Mouse (Mus musculus) kidney, embryonic 14.5 days (tissue): Measurements from ENCODE around the gene Nup205. TPM values are rescaled to one million over a fixed set of nuclear protein-coding genes. Genes with fewer than 3 reads are reported as not detected.

ENCODE experiments used
- ATAC-seq: fragments of 200-750 bp; cut with Nextera tagmentation; 2 replicates; pipeline ENCODE4 v1.8.0; 2017; ENCODE audit warnings: moderate number of reproducible peaks, mild to moderate bottlenecking, moderate TSS enrichment, moderate library complexity; ENCODE audit not compliant: low FRiP score, low TSS enrichment
- H3K27ac ChIP-seq: fragments of 300-500 bp; sonication (generic); 2 replicates; pipeline ENCODE4 v1.5.1; 2014; ENCODE audit warnings: low read depth, mild to moderate bottlenecking, low read length, moderate library complexity, mixed read lengths
- H3K27me3 ChIP-seq: fragments of 300-500 bp; sonication (generic); 2 replicates; pipeline ENCODE4 v1.6.1; 2014; ENCODE audit warnings: mild to moderate bottlenecking, low read length; ENCODE audit not compliant: control insufficient read depth, insufficient read depth
- H3K36me3 ChIP-seq: fragments of 300-500 bp; sonication (generic); 2 replicates; pipeline ENCODE4 v1.6.1; 2014; ENCODE audit warnings: low read length, mixed read lengths; ENCODE audit not compliant: control insufficient read depth, insufficient read depth
- H3K4me1 ChIP-seq: fragments of 300-500 bp; sonication (generic); 2 replicates; pipeline ENCODE4 v1.6.1; 2014; ENCODE audit warnings: low read length, mixed read lengths; ENCODE audit not compliant: control insufficient read depth, insufficient read depth
- H3K4me2 ChIP-seq: fragments of 300-500 bp; sonication (generic); replicated peaks from 2 replicates; pipeline ENCODE4 v1.6.1; 2014; ENCODE audit warnings: low read depth, mild to moderate bottlenecking, low read length
- H3K4me3 ChIP-seq: fragments of 300-500 bp; sonication (generic); 2 replicates; pipeline ENCODE4 v1.5.1; 2014; ENCODE audit warnings: mild to moderate bottlenecking, low read length
- H3K9ac ChIP-seq: fragments of 300-500 bp; sonication (generic); 2 replicates; pipeline ENCODE4 v1.6.1; 2014; ENCODE audit warnings: low read depth, mild to moderate bottlenecking, low read length, moderate library complexity
- H3K9me3 ChIP-seq: fragments of 300-500 bp; sonication (generic); 2 replicates; pipeline ENCODE4 v1.6.1; 2016; ENCODE audit warnings: low read length; ENCODE audit not compliant: control insufficient read depth
- whole genome bisulfite sequencing: fragments of 180-500 bp; shearing (Covaris S2); extraction: QIAGEN DNeasy Blood & Tissue Kit; methylation state at CpG from one replicate; pipeline ENCODE4 v1.1.7; 2014; 5-methylcytosine and 5-hydroxymethylcytosine counted together
- polyA plus RNA-seq: library from polyadenylated mRNA; unstranded; fragments of >200 nt; fragmentation: Nextera tagmentation; extraction: Ambion mirVana; gene quantifications from 2 replicates; pipeline ENCODE4 v1.2.1, GENCODE M21; 2014

Gene Nup205
- polyA plus RNA-seq, 1 experiment from 2014 or later, result 53.7 TPM

- Histone ChIP-seq H3K36me3 (no peaks in the 10 kb centered on the region), H3K4me1 (0 out of 2 replicates have a peak, but pooled peaks cover 11% of the 10 kb centered on the region), H3K9me3 (no peaks in the 10 kb centered on the region), H3K4me3 (no peak overlapping the region), H3K4me2 (no peak overlapping the region), H3K27ac (no peak overlapping the region), H3K9ac (no peak overlapping the region), H3K27me3 (no peaks in the 10 kb centered on the region)
- no peak for ATAC-seq
- 55% methylated on average over 7 of the region's 7 CpGs for WGBS
Observed at GRCm38 (mm10) chr6:35288920-35289319, 111.7 kb downstream of the Nup205 start.

GRCm38 (mm10) chr6:35289676-35290075 lies 112.5 kb downstream of the Nup205 start:
- ATAC-seq, result no peak
- 0 out of 2 replicates have a peak, but pooled peaks cover 11% of the 10 kb centered on the region for H3K4me1 ChIP-seq
- no peak overlapping the region for H3K4me3 ChIP-seq
- no peak overlapping the region for H3K9ac ChIP-seq
- no peaks in the 10 kb centered on the region for H3K9me3 ChIP-seq
- H3K27ac ChIP-seq, result no peak overlapping the region
- WGBS, result 95% methylated on average over 8 of the region's 8 CpGs
- no peaks in the 10 kb centered on the region for H3K36me3 ChIP-seq
- H3K27me3 ChIP-seq, result no peaks in the 10 kb centered on the region
- no peak overlapping the region for H3K4me2 ChIP-seq

- no peak overlapping the region for H3K4me2 ChIP-seq
- ATAC-seq, result no peak
- no peak overlapping the region for H3K4me3 ChIP-seq
- no peaks in the 10 kb centered on the region for H3K36me3 ChIP-seq
- no peak overlapping the region for H3K27ac ChIP-seq
- no peaks in the 10 kb centered on the region for H3K27me3 ChIP-seq
- no peak overlapping the region for H3K9ac ChIP-seq
- 78% methylated on average over 2 of the region's 2 CpGs for WGBS
- H3K9me3 ChIP-seq, result no peaks in the 10 kb centered on the region
- H3K4me1 ChIP-seq, result no peaks in the 10 kb centered on the region
Observed at GRCm38 (mm10) chr6:35294964-35295363, 117.7 kb downstream of the Nup205 start.

GRCm38 (mm10) chr6:35297001-35297400 lies 119.8 kb downstream of the Nup205 start:
- no peak for ATAC-seq
- Histone ChIP-seq H3K9ac (no peak overlapping the region), H3K4me2 (no peak overlapping the region), H3K27ac (no peak overlapping the region), H3K27me3 (no peaks in the 10 kb centered on the region), H3K4me3 (no peak overlapping the region), H3K36me3 (no peaks in the 10 kb centered on the region), H3K9me3 (no peaks in the 10 kb centered on the region), H3K4me1 (no peaks in the 10 kb centered on the region)
- WGBS, result 60% methylated on average over 2 of the region's 2 CpGs

Other genes with a start within 250 kb of the Nup205 start
- 0.44 and 0.61 TPM in 2 replicates for gene Slc23a4, start 189.0 kb upstream of the Nup205 start, polyA plus RNA-seq
- 26.3 and 33.2 TPM in 2 replicates for gene Cnot4, start 43.7 kb upstream of the Nup205 start, polyA plus RNA-seq
- 0.05 TPM in 1 of 2 replicates, not detected in the other for gene Slc13a4, start 130.7 kb downstream of the Nup205 start, polyA plus RNA-seq
- not detected in 2 replicates for gene Fam180a, start 148.7 kb downstream of the Nup205 start, polyA plus RNA-seq